ENCODE assay signal across 7 mouse cellular contexts in genomic region chr9:64385511-64386465, GRCm38 (mm10). TPM values are rescaled to one million over a fixed set of nuclear protein-coding genes. Genes with fewer than 3 reads are reported as not detected.
DNase-seq lines count a peak whose midpoint lies in the region; ATAC-seq lines count a peak whose summit lies in the region.

TSS of gene Megf11 (plus strand) at chr9:64385626.

- peak within 1 kb of the TSS; percentile 100 for H3K4me2 ChIP-seq in midbrain, embryonic 12.5 days (replicated peaks)

- H3K9ac ChIP-seq in midbrain, embryonic 12.5 days (replicated peaks), result peak within 1 kb of the TSS; percentile 65

- intact Hi-C loops in left cerebral cortex, postnatal 25 days (cut with DNase I), result loop anchor here (2.0 kb wide), 1 partner anchor 115 kb away; no protein-coding TSS in a partner anchor

- peak; percentile 78 for ATAC-seq in midbrain, embryonic 12.5 days (ENCODE audit: low FRiP score, low read depth)

- H3K27me3 ChIP-seq in midbrain, embryonic 12.5 days, result peaks cover 73% of the 10 kb centered on the region

- DNase-seq in urinary bladder, postnatal 25 days (ENCODE audit: low spot score), result peak; percentile 14
- no peak for DNase-seq in urinary bladder, adult 2 months (ENCODE audit: low spot score)
- DNase-seq in embryo, embryonic 11 days, result peak; percentile 83
- DNase-seq in heart, postnatal 4 days, result peak; percentile 31
- DNase-seq in left cerebral cortex, postnatal 25 days (ENCODE audit: low spot score in 2 of 2), result peak; percentile 31 to 40
- DNase-seq in yolk sac, embryonic 10.5 days (ENCODE audit: low spot score), result peak; percentile 67

- no peaks in the 10 kb centered on the region for H3K36me3 ChIP-seq in midbrain, embryonic 12.5 days

- H3K4me1 ChIP-seq in midbrain, embryonic 12.5 days, result peaks cover 19% of the 10 kb centered on the region

- under 1% methylated on average over 82 of the region's 93 CpGs for WGBS in midbrain, embryonic 12.5 days

- H3K4me3 ChIP-seq in midbrain, embryonic 12.5 days, result peak within 1 kb of the TSS; percentile 61

- no peak within 1 kb of the TSS for H3K27ac ChIP-seq in midbrain, embryonic 12.5 days (replicated peaks)

- no peaks in the 10 kb centered on the region for H3K9me3 ChIP-seq in midbrain, embryonic 12.5 days

RNA-seq across cellular contexts. Expression of gene Megf11, which starts in this region (rescaled TPM):
- polyA plus RNA-seq in urinary bladder, adult 2 months (2012; rRNA removed), result 0.17 and 0.22 TPM in 2 replicates
- total RNA-seq in heart, postnatal 4 days (2021), result 1 to 10 TPM; 1.0 to 1.7 TPM
- total RNA-seq in left cerebral cortex, postnatal 25 days (2021), result 10 to 100 TPM; 12.9 to 15.2 TPM
- polyA plus RNA-seq in midbrain, embryonic 12.5 days (2016; fragmentation: Nextera tagmentation; extraction: Ambion mirVana), result 6.5 and 7.2 TPM in 2 replicates

Comparison
In these comparisons a context has a peak if more than half of its experiments do, and no peak if none do; other contexts are left out.
1. RNA of gene Megf11 (total RNA-seq): 12.9 to 15.2 TPM in left cerebral cortex, postnatal 25 days; 1.0 to 1.7 TPM in heart, postnatal 4 days; every median in the first group is over 4 times any median in the second.